Mouse (Mus musculus): ENCODE data around the gene Abcb6. TPM values are rescaled to one million over a fixed set of nuclear protein-coding genes. Genes with fewer than 3 reads are reported as not detected.

Abcb6 gene
- polyA plus RNA-seq, 1 experiment from 2014 or later: 30.6 TPM

GRCm38 (mm10) chr1:75133421-75134207, 46.6 kb downstream of the Abcb6 start, which contains the start of gene Slc23a3:
Gene Slc23a3, minus strand, starts transcription at chr1:75133890.
- DNase-seq (ENCODE audit: low spot score): no peak
- no peaks in the 10 kb centered on the region for H3K4me1 ChIP-seq (ENCODE audit: control insufficient read depth, insufficient read depth, low read length)
- no peak within 1 kb of the TSS for H3K4me2 ChIP-seq (ENCODE audit: low read depth)
- H3K9me3 ChIP-seq (ENCODE audit: control insufficient read depth, low read length): no peaks in the 10 kb centered on the region
- 70% methylated on average over 12 of the region's 12 CpGs for WGBS
- no peak within 1 kb of the TSS for H3K4me3 ChIP-seq (ENCODE audit: low read depth, low read length)
- H3K27me3 ChIP-seq (ENCODE audit: control insufficient read depth, insufficient read depth, low read length): no peaks in the 10 kb centered on the region
- ATAC-seq (ENCODE audit: insufficient read depth, low FRiP score, low TSS enrichment): no peak
- no peak within 1 kb of the TSS; the same call in 1 of the 2 replicates for H3K9ac ChIP-seq (ENCODE audit: low read length)
- peaks cover 7% of the 10 kb centered on the region; the same call in 1 of the 2 replicates for H3K36me3 ChIP-seq (ENCODE audit: control insufficient read depth, insufficient read depth, low read length)
- H3K27ac ChIP-seq (ENCODE audit: low read depth, low read length): no peak within 1 kb of the TSS

GRCm38 (mm10) chr1:75128641-75129040, 51.6 kb downstream of the Abcb6 start:
- no peak for ATAC-seq (ENCODE audit: insufficient read depth, low FRiP score, low TSS enrichment)
- WGBS: 77% methylated on average over 3 of the region's 3 CpGs

GRCm38 (mm10) chr1:75125418-75125817, 54.8 kb downstream of the Abcb6 start:
- ATAC-seq (ENCODE audit: insufficient read depth, low FRiP score, low TSS enrichment) (no peak), DNase-seq (ENCODE audit: low spot score) (no peak)
- no peaks in the 10 kb centered on the region for H3K9me3 ChIP-seq (ENCODE audit: control insufficient read depth, low read length)
- peak overlapping the region; percentile 50 for H3K4me2 ChIP-seq (ENCODE audit: low read depth)
- no peaks in the 10 kb centered on the region for H3K27me3 ChIP-seq (ENCODE audit: control insufficient read depth, insufficient read depth, low read length)
- H3K36me3 ChIP-seq (ENCODE audit: control insufficient read depth, insufficient read depth, low read length): no peaks in the 10 kb centered on the region
- H3K4me3 ChIP-seq (ENCODE audit: low read depth, low read length): peak overlapping the region; percentile 48
- 42% methylated on average over 5 of the region's 5 CpGs for WGBS
- peak overlapping the region; percentile 3; the same call in 1 of the 2 replicates for H3K9ac ChIP-seq (ENCODE audit: low read length)
- H3K4me1 ChIP-seq (ENCODE audit: control insufficient read depth, insufficient read depth, low read length): no peaks in the 10 kb centered on the region
- no peak overlapping the region for H3K27ac ChIP-seq (ENCODE audit: low read depth, low read length)

More at GRCm38 (mm10) chr1:75128641-75129040, 51.6 kb downstream of the Abcb6 start:
- Histone ChIP-seq H3K4me3 (ENCODE audit: low read depth, low read length) (no peak overlapping the region), H3K27me3 (ENCODE audit: control insufficient read depth, insufficient read depth, low read length) (no peaks in the 10 kb centered on the region), H3K9me3 (ENCODE audit: control insufficient read depth, low read length) (no peaks in the 10 kb centered on the region), H3K36me3 (ENCODE audit: control insufficient read depth, insufficient read depth, low read length) (no peaks in the 10 kb centered on the region), H3K9ac (ENCODE audit: low read length) (no peak overlapping the region), H3K27ac (ENCODE audit: low read depth, low read length) (no peak overlapping the region), H3K4me1 (ENCODE audit: control insufficient read depth, insufficient read depth, low read length) (no peaks in the 10 kb centered on the region), H3K4me2 (ENCODE audit: low read depth) (no peak overlapping the region)
- no peak for DNase-seq (ENCODE audit: low spot score)

- Histone ChIP-seq H3K4me2 (ENCODE audit: low read depth) (peak within 1 kb of the TSS; percentile 50), H3K4me1 (ENCODE audit: control insufficient read depth, insufficient read depth, low read length) (no peaks in the 10 kb centered on the region), H3K36me3 (ENCODE audit: control insufficient read depth, insufficient read depth, low read length) (no peaks in the 10 kb centered on the region), H3K27ac (ENCODE audit: low read depth, low read length) (peak within 1 kb of the TSS; percentile 86), H3K9ac (ENCODE audit: low read length) (peak within 1 kb of the TSS; percentile 58), H3K4me3 (ENCODE audit: low read depth, low read length) (peak within 1 kb of the TSS; percentile 48), H3K27me3 (ENCODE audit: control insufficient read depth, insufficient read depth, low read length) (no peaks in the 10 kb centered on the region), H3K9me3 (ENCODE audit: control insufficient read depth, low read length) (no peaks in the 10 kb centered on the region)
- DNase-seq (ENCODE audit: low spot score): peak; percentile 99
- ATAC-seq (ENCODE audit: insufficient read depth, low FRiP score, low TSS enrichment): peak; percentile 93
- WGBS: 2% methylated on average over 56 of the region's 56 CpGs
Measured at GRCm38 (mm10) chr1:75124346-75125321, 55.6 kb downstream of the Abcb6 start, which contains the start of gene Nhej1. Gene Nhej1, minus strand, starts transcription at chr1:75125200.

GRCm38 (mm10) chr1:75122211-75122610, 58.0 kb downstream of the Abcb6 start:
- Histone ChIP-seq H3K9me3 (ENCODE audit: control insufficient read depth, low read length) (no peaks in the 10 kb centered on the region), H3K4me2 (ENCODE audit: low read depth) (no peak overlapping the region), H3K9ac (ENCODE audit: low read length) (no peak overlapping the region), H3K4me1 (ENCODE audit: control insufficient read depth, insufficient read depth, low read length) (no peaks in the 10 kb centered on the region), H3K36me3 (ENCODE audit: control insufficient read depth, insufficient read depth, low read length) (no peaks in the 10 kb centered on the region), H3K27me3 (ENCODE audit: control insufficient read depth, insufficient read depth, low read length) (no peaks in the 10 kb centered on the region), H3K4me3 (ENCODE audit: low read depth, low read length) (no peak overlapping the region), H3K27ac (ENCODE audit: low read depth, low read length) (no peak overlapping the region)
- no peak for DNase-seq (ENCODE audit: low spot score)
- 83% methylated on average over 3 of the region's 3 CpGs for WGBS
- ATAC-seq (ENCODE audit: insufficient read depth, low FRiP score, low TSS enrichment): no peak

Small RNAs within 50 kb of the gene (microRNA-seq; reads per million reads assigned to microRNA genes)
- not detected for gene Gm27943

Other genes starting within 250 kb of the Abcb6 start
- 0.08 TPM in 1 of 2 replicates, not detected in the other for gene Cfap65, start 244.8 kb downstream of the Abcb6 start, polyA plus RNA-seq (2014; fragmentation: Nextera tagmentation; extraction: Ambion mirVana)
- not detected in 2 replicates for gene Ihh, start 228.7 kb downstream of the Abcb6 start, polyA plus RNA-seq (2014; fragmentation: Nextera tagmentation; extraction: Ambion mirVana)
- 12.1 and 13.9 TPM in 2 replicates for gene Nhej1, start 55.2 kb downstream of the Abcb6 start, polyA plus RNA-seq (2014; fragmentation: Nextera tagmentation; extraction: Ambion mirVana)
- gene Slc23a3, start 46.5 kb downstream of the Abcb6 start, polyA plus RNA-seq (2014; fragmentation: Nextera tagmentation; extraction: Ambion mirVana): not detected in 2 replicates
- gene Cnppd1, start 37.7 kb downstream of the Abcb6 start, polyA plus RNA-seq (2014; fragmentation: Nextera tagmentation; extraction: Ambion mirVana): 53.5 and 58.4 TPM in 2 replicates
- 57.1 and 70.0 TPM in 2 replicates for gene Retreg2, start 37.6 kb downstream of the Abcb6 start, polyA plus RNA-seq (2014; fragmentation: Nextera tagmentation; extraction: Ambion mirVana)
- 31.7 and 38.3 TPM in 2 replicates for gene Zfand2b, start 11.7 kb downstream of the Abcb6 start, polyA plus RNA-seq (2014; fragmentation: Nextera tagmentation; extraction: Ambion mirVana)
- 14.9 and 18.2 TPM in 2 replicates for gene Ankzf1, start 11.8 kb upstream of the Abcb6 start, polyA plus RNA-seq (2014; fragmentation: Nextera tagmentation; extraction: Ambion mirVana)
- gene Atg9a, start 11.8 kb upstream of the Abcb6 start, polyA plus RNA-seq (2014; fragmentation: Nextera tagmentation; extraction: Ambion mirVana): 21.8 and 27.0 TPM in 2 replicates
- gene Glb1l, start 30.4 kb upstream of the Abcb6 start, polyA plus RNA-seq (2014; fragmentation: Nextera tagmentation; extraction: Ambion mirVana): 14.7 and 15.0 TPM in 2 replicates
- gene Stk16, start 30.4 kb upstream of the Abcb6 start, polyA plus RNA-seq (2014; fragmentation: Nextera tagmentation; extraction: Ambion mirVana): 114 and 131 TPM in 2 replicates
- gene Tuba4a, start 39.5 kb upstream of the Abcb6 start, polyA plus RNA-seq (2014; fragmentation: Nextera tagmentation; extraction: Ambion mirVana): 17.6 and 18.0 TPM in 2 replicates
- not detected in 2 replicates for gene A630095N17Rik, start 51.7 kb upstream of the Abcb6 start, polyA plus RNA-seq (2014; fragmentation: Nextera tagmentation; extraction: Ambion mirVana)
- 20.5 and 21.9 TPM in 2 replicates for gene Dnajb2, start 56.0 kb upstream of the Abcb6 start, polyA plus RNA-seq (2014; fragmentation: Nextera tagmentation; extraction: Ambion mirVana)
- 4.4 and 6.0 TPM in 2 replicates for gene Ptprn, start 84.1 kb upstream of the Abcb6 start, polyA plus RNA-seq (2014; fragmentation: Nextera tagmentation; extraction: Ambion mirVana)
- 30.9 and 35.0 TPM in 2 replicates for gene Resp18, start 98.0 kb upstream of the Abcb6 start, polyA plus RNA-seq (2014; fragmentation: Nextera tagmentation; extraction: Ambion mirVana)
- gene Dnpep, start 137.6 kb upstream of the Abcb6 start, polyA plus RNA-seq (2014; fragmentation: Nextera tagmentation; extraction: Ambion mirVana): 180 and 182 TPM in 2 replicates
- gene Des, start 179.9 kb upstream of the Abcb6 start, polyA plus RNA-seq (2014; fragmentation: Nextera tagmentation; extraction: Ambion mirVana): 15.8 and 18.0 TPM in 2 replicates
- gene Speg, start 194.9 kb upstream of the Abcb6 start, polyA plus RNA-seq (2014; fragmentation: Nextera tagmentation; extraction: Ambion mirVana): 15.5 and 19.1 TPM in 2 replicates